Mouse (Mus musculus): ENCODE data around the gene H2-T22.
"Not testable (repeated sequence)": the region's sequence is repeated elsewhere in the genome, so short reads cannot be mapped to it uniquely, and the experiment has no call there.

- not testable (repeated sequence) for TF ChIP-seq CTCF, EP300 (IDR thresholded peaks at IDR 0.05; ENCODE audit: low read depth)
Observed at GRCm38 (mm10) chr17:36081901-36082300, 39.4 kb upstream of the H2-T22 start.
